Mouse (Mus musculus) midbrain, embryonic 13.5 days (tissue): ENCODE results near the gene Prl3d3. TPM values are rescaled to one million over a fixed set of nuclear protein-coding genes. Genes with fewer than 3 reads are reported as not detected.
"Not testable (repeated sequence)": the region's sequence is repeated elsewhere in the genome, so short reads cannot be mapped to it uniquely, and the experiment has no call there.

ENCODE experiments used
- ATAC-seq: fragments of 200-750 bp; cut with Nextera tagmentation; 2 replicates; pipeline ENCODE4 v1.8.0; 2017; ENCODE audit warnings: mild to moderate bottlenecking, moderate TSS enrichment, moderate library complexity
- H3K27ac ChIP-seq: fragments of 300-500 bp; sonication (generic); 2 replicates; pipeline ENCODE4 v1.5.1; 2015; ENCODE audit warnings: inconsistent platforms, mild to moderate bottlenecking, moderate library complexity
- H3K27me3 ChIP-seq: fragments of 300-500 bp; sonication (generic); 2 replicates; pipeline ENCODE4 v1.6.1; 2015; ENCODE audit warnings: mild to moderate bottlenecking, inconsistent platforms
- H3K36me3 ChIP-seq: fragments of 300-500 bp; sonication (generic); 2 replicates; pipeline ENCODE4 v1.6.1; 2015; ENCODE audit warnings: mild to moderate bottlenecking, inconsistent platforms
- H3K4me1 ChIP-seq: fragments of 300-500 bp; sonication (generic); replicated peaks from 2 replicates; pipeline ENCODE4 v1.6.1; 2015; ENCODE audit warnings: inconsistent platforms
- H3K4me2 ChIP-seq: fragments of 300-500 bp; sonication (generic); replicated peaks from 2 replicates; pipeline ENCODE4 v1.6.1; 2015; ENCODE audit warnings: moderate library complexity, mild to moderate bottlenecking, inconsistent platforms
- H3K4me3 ChIP-seq: fragments of 300-500 bp; sonication (generic); replicated peaks from 2 replicates; pipeline ENCODE4 v1.5.1; 2015; ENCODE audit warnings: mild to moderate bottlenecking, inconsistent platforms
- H3K9ac ChIP-seq: fragments of 300-500 bp; sonication (generic); replicated peaks from 2 replicates; pipeline ENCODE4 v1.6.1; 2015; ENCODE audit warnings: mild to moderate bottlenecking, inconsistent platforms
- H3K9me3 ChIP-seq: fragments of 300-500 bp; sonication (generic); 2 replicates; pipeline ENCODE4 v1.6.1; 2016; ENCODE audit warnings: mild to moderate bottlenecking, inconsistent platforms
- WGBS: fragments of 180-500 bp; shearing (Covaris S2); methylation state at CpG from one replicate; pipeline ENCODE4 v1.1.7; 2015; 5-methylcytosine and 5-hydroxymethylcytosine counted together
- polyA plus RNA-seq: library from polyadenylated mRNA; unstranded; fragments of >200 nt; fragmentation: Nextera tagmentation; extraction: Ambion mirVana; gene quantifications from 2 replicates; pipeline ENCODE4 v1.2.1, GENCODE M21; 2015

The Prl3d3 gene
- polyA plus RNA-seq: not detected in 2 replicates

DNA sequence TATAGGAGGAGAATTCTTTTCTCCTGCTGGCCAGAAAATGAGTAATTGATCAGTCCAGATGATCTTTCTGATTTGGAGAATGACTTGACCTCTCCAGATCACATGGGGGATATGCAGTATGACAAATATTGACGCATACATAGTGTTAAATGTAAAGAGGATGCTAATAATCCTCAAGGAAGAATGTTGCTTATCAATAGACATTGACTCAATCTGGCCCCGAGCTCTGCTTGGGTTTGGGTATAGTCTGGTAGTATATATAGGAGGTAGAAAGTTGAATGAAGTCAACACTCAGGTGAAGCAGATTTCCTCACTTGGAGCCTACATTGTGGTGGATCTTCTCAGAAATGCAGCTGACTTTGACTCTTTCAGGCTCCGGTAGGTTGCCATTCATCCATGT lies at the start of gene Prl3d3:
Gene Prl3d3 (plus strand): TSS at position 301 of the 400 bp plus-strand sequence.
- not testable (repeated sequence) for H3K4me1 ChIP-seq, H3K4me3 ChIP-seq, H3K27me3 ChIP-seq, H3K36me3 ChIP-seq, H3K27ac ChIP-seq, H3K4me2 ChIP-seq, ATAC-seq, H3K9ac ChIP-seq, H3K9me3 ChIP-seq
- 93% methylated on average over 3 of the region's 3 CpGs for WGBS

DNA sequence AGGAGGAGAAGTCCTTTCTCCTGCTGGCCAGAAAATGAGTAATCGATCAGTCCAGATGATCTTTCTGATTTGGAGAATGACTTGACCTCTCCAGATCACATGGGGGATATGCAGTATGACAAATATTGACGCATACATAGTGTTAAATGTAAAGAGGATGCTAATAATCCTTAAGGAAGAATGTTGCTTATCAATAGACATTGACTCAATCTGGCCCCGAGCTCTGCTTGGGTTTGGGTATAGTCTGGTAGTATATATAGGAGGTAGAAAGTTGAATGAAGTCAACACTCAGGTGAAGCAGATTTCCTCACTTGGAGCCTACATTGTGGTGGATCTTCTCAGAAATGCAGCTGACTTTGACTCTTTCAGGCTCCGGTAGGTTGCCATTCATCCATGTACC lies 35.2 kb upstream of the Prl3d3 start, which contains the start of gene Prl3d2:
Gene Prl3d2 (plus strand): TSS at position 301 of the 400 bp plus-strand sequence.
- ATAC-seq, H3K4me1 ChIP-seq, H3K27ac ChIP-seq, H3K4me3 ChIP-seq, H3K9ac ChIP-seq, H3K36me3 ChIP-seq, H3K9me3 ChIP-seq, H3K27me3 ChIP-seq, H3K4me2 ChIP-seq: not testable (repeated sequence)
- 95% methylated on average over 4 of the region's 4 CpGs for WGBS

DNA sequence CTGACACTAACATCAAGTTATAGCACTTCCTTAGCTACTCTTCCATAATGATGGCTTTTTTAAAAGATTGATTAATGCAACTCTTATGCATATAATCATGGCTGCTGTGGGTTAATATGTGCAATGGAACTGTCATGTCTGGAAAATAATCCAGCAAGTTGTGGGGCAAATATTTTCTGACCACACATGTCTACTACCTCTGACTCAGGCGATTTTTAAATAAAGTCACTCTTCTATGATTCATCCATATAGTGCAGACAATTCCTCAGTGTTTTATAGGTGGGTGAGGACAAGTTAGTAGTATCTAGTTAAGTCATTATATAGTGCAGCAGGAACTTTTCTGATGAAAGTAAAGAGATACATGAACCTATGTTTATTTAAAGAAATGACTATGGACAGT lies 8.3 kb upstream of the Prl3d3 start:
- Histone ChIP-seq H3K9ac (no peak overlapping the region), H3K27me3 (no peaks in the 10 kb centered on the region), H3K4me1 (no peaks in the 10 kb centered on the region), H3K27ac (no peak overlapping the region), H3K9me3 (no peaks in the 10 kb centered on the region), H3K4me3 (no peak overlapping the region), H3K36me3 (no peaks in the 10 kb centered on the region), H3K4me2 (no peak overlapping the region)
- ATAC-seq: no peak
- 60% methylated on average over 1 of the region's 1 CpGs for WGBS

DNA sequence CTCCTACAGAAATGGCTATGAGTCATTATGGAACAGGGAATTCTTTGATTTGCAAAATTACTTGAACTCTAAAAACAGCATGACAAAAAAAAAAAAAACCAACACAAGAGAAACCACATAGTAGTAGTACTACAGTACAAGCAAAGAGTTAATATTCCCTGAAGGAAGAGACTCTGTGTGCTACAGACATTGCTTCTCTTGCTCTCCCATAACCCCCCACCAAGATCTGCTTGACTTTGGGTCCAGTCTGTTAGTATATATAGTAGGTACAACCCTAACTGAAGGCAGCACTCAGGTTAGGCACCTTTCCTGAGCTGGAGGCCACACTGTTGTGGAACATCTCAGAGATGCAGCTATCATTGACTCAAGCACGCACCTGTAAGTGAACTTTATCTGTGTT lies 39.8 kb downstream of the Prl3d3 start, which contains the start of gene Prl3c1:
Gene Prl3c1 (plus strand): TSS at position 301 of the 400 bp plus-strand sequence.
- H3K27me3 ChIP-seq: no peaks in the 10 kb centered on the region
- no peaks in the 10 kb centered on the region for H3K36me3 ChIP-seq
- peaks cover 3% of the 10 kb centered on the region; the same call in 1 of the 2 replicates for H3K9me3 ChIP-seq
- no peak for ATAC-seq
- 95% methylated on average over 1 of the region's 1 CpGs for WGBS
- no peaks in the 10 kb centered on the region for H3K4me1 ChIP-seq
- no peak within 1 kb of the TSS for H3K9ac ChIP-seq
- H3K27ac ChIP-seq: no peak within 1 kb of the TSS
- no peak within 1 kb of the TSS for H3K4me3 ChIP-seq
- H3K4me2 ChIP-seq: no peak within 1 kb of the TSS

Other genes with a start within 250 kb of the Prl3d3 start
- gene Prl, start 99.2 kb upstream of the Prl3d3 start, polyA plus RNA-seq: not detected in 2 replicates
- not detected in 2 replicates for gene Prl3d1, start 62.6 kb upstream of the Prl3d3 start, polyA plus RNA-seq
- gene Prl3d2, start 35.1 kb upstream of the Prl3d3 start, polyA plus RNA-seq: not detected in 2 replicates
- gene Prl3c1, start 39.9 kb downstream of the Prl3d3 start, polyA plus RNA-seq: not detected in 2 replicates
- gene Prl3b1, start 85.1 kb downstream of the Prl3d3 start, polyA plus RNA-seq: not detected in 2 replicates
- not detected in 2 replicates for gene Prl3a1, start 102.6 kb downstream of the Prl3d3 start, polyA plus RNA-seq
- not detected in 2 replicates for gene Prl6a1, start 155.8 kb downstream of the Prl3d3 start, polyA plus RNA-seq
- gene Prl8a2, start 188.9 kb downstream of the Prl3d3 start, polyA plus RNA-seq: not detected in 2 replicates
- not detected in 2 replicates for gene Prl2b1, start 234.1 kb downstream of the Prl3d3 start, polyA plus RNA-seq